Mouse (Mus musculus) MEL (cell line): ENCODE measurements at regions not wholly inside any gene's neighbourhood (a gene's known extent, or its start where the extent isn't known, plus 50 kb on each side); places are given as distances from the start of the nearest gene placed in this dataset.

Experiments used
- DNase-seq: peaks from one replicate; pipeline ENCODE4 v3.0.0; 2011; ENCODE audit warnings: low read depth, low spot score
- H3K27ac ChIP-seq: 2 replicates; pipeline ENCODE4 v1.5.1; 2012; ENCODE audit warnings: low read depth, mild to moderate bottlenecking, control low read depth, low read length, moderate library complexity; ENCODE audit not compliant: control insufficient read depth
- H3K27me3 ChIP-seq, 2 experiments: fragments of 150-350 bp in 1 of 2; sonication (generic) in 1 of 2; 2 replicates each; pipeline ENCODE4 v1.6.1; 2012; ENCODE audit warnings: low read length in 2 of 2, mild to moderate bottlenecking in 2 of 2, improper control_type of control experiment in 1 of 2, moderate library complexity in 1 of 2; ENCODE audit not compliant: insufficient read depth in 2 of 2, control insufficient read depth in 1 of 2
- H3K36me3 ChIP-seq, 2 experiments: 2 replicates each; pipeline ENCODE4 v1.6.1; 2012 to 2014; ENCODE audit warnings: low read length in 2 of 2, improper control_type of control experiment in 1 of 2, inconsistent platforms in 1 of 2, mild to moderate bottlenecking in 1 of 2; ENCODE audit not compliant: insufficient read depth in 2 of 2, control insufficient read depth in 1 of 2
- H3K4me1 ChIP-seq, 2 experiments: fragments of 150-350 bp in 1 of 2; sonication (generic) in 1 of 2; 2 replicates each; pipeline ENCODE4 v1.6.1; 2012; ENCODE audit warnings: low read length in 2 of 2, improper control_type of control experiment in 1 of 2, mild to moderate bottlenecking in 1 of 2; ENCODE audit not compliant: insufficient read depth in 2 of 2, control insufficient read depth in 1 of 2
- H3K4me3 ChIP-seq, 2 experiments: fragments of 150-350 bp in 1 of 2; sonication (generic) in 1 of 2; 2 replicates each; pipeline ENCODE4 v1.5.1; 2012; ENCODE audit warnings: low read depth in 2 of 2, low read length in 2 of 2, mild to moderate bottlenecking in 2 of 2, moderate library complexity in 2 of 2, control low read depth in 1 of 2, improper control_type of control experiment in 1 of 2; ENCODE audit not compliant: control insufficient read depth in 1 of 2, insufficient read depth in 1 of 2
- H3K79me2 ChIP-seq: 2 replicates; pipeline ENCODE4 v1.6.1; 2012; ENCODE audit warnings: mild to moderate bottlenecking, low read length, moderate library complexity; ENCODE audit not compliant: control insufficient read depth, poor library complexity, insufficient read depth
- H3K9ac ChIP-seq: 2 replicates; pipeline ENCODE4 v1.6.1; 2012; ENCODE audit warnings: low read depth, mild to moderate bottlenecking, control low read depth, low read length, moderate library complexity; ENCODE audit not compliant: control insufficient read depth, poor library complexity, severe bottlenecking
- H3K9me3 ChIP-seq: fragments of 150-350 bp; sonication (generic); replicated peaks from 2 replicates; pipeline ENCODE4 v1.6.1; 2012; ENCODE audit warnings: mild to moderate bottlenecking, low read length, improper control_type of control experiment, moderate library complexity; ENCODE audit not compliant: insufficient read depth
- CHD1 ChIP-seq: IDR thresholded peaks from 2 replicates; pipeline ENCODE4 v1.6.1; 2012; ENCODE audit warnings: low read depth, mild to moderate bottlenecking, inconsistent platforms, low read length, improper control_type of control experiment
- CTCF ChIP-seq, 3 experiments: IDR thresholded peaks in 2 of 3; conservative IDR thresholded peaks in 1 of 3; 2 replicates each; pipeline ENCODE4 v1.5.1; 2011 to 2012; ENCODE audit warnings: low read length in 3 of 3, low read depth in 2 of 3, mild to moderate bottlenecking in 2 of 3, improper control_type of control experiment in 1 of 3, inconsistent platforms in 1 of 3, mixed read lengths in 1 of 3, moderate library complexity in 1 of 3; ENCODE audit not compliant: control insufficient read depth in 1 of 3, insufficient read depth in 1 of 3, poor library complexity in 1 of 3, severe bottlenecking in 1 of 3
- E2F4 ChIP-seq: IDR thresholded peaks from 2 replicates; pipeline ENCODE4 v1.6.1; 2011; ENCODE audit warnings: low read depth, low read length, improper control_type of control experiment, borderline replicate concordance
- ELF1 ChIP-seq: IDR thresholded peaks from 2 replicates; pipeline ENCODE4 v1.6.1; 2014; ENCODE audit warnings: low read depth, mild to moderate bottlenecking, inconsistent platforms, low read length, improper control_type of control experiment, moderate library complexity
- ETS1 ChIP-seq: IDR thresholded peaks from 2 replicates; pipeline ENCODE4 v1.6.1; 2012; ENCODE audit warnings: low read depth, mild to moderate bottlenecking, inconsistent platforms, low read length, improper control_type of control experiment, moderate library complexity
- GATA1 ChIP-seq: IDR thresholded peaks from 2 replicates; pipeline ENCODE4 v1.6.1; 2011; ENCODE audit warnings: low read depth, low read length, improper control_type of control experiment
- HCFC1 ChIP-seq: IDR thresholded peaks from 2 replicates; pipeline ENCODE4 v1.6.1; 2012; ENCODE audit warnings: low read depth, mild to moderate bottlenecking, inconsistent platforms, low read length, improper control_type of control experiment, moderate library complexity
- KAT2A ChIP-seq: conservative IDR thresholded peaks from 2 replicates; pipeline ENCODE4 v1.6.1; 2012; ENCODE audit warnings: low read depth, low read length, improper control_type of control experiment, inconsistent platforms
- MAX ChIP-seq: IDR thresholded peaks from 2 replicates; pipeline ENCODE4 v1.6.1; 2011; ENCODE audit warnings: low read length, improper control_type of control experiment
- MEF2A ChIP-seq: IDR thresholded peaks from 2 replicates; pipeline ENCODE4 v1.6.1; 2014; ENCODE audit warnings: low read depth, mild to moderate bottlenecking, inconsistent platforms, low read length, improper control_type of control experiment; ENCODE audit not compliant: poor library complexity, insufficient replicate concordance, severe bottlenecking; ENCODE audit errors: extremely low read depth
- MYB ChIP-seq: IDR thresholded peaks from 2 replicates; pipeline ENCODE4 v1.6.1; 2011; ENCODE audit warnings: mild to moderate bottlenecking, low read depth, low read length, improper control_type of control experiment
- NELFE ChIP-seq: IDR thresholded peaks from 2 replicates; pipeline ENCODE4 v1.6.1; 2011; ENCODE audit warnings: low read depth, low read length, improper control_type of control experiment
- POLR2A ChIP-seq, 2 experiments: IDR thresholded peaks; 2 replicates each; pipeline ENCODE4 v1.6.1; 2011 to 2012; ENCODE audit warnings: low read length in 2 of 2, mild to moderate bottlenecking in 2 of 2, control low read depth in 1 of 2, improper control_type of control experiment in 1 of 2, low read depth in 1 of 2, moderate library complexity in 1 of 2; ENCODE audit not compliant: control insufficient read depth in 1 of 2, insufficient read depth in 1 of 2, poor library complexity in 1 of 2
- POLR2AphosphoS2 ChIP-seq: IDR thresholded peaks from 2 replicates; pipeline ENCODE4 v1.6.1; 2011; ENCODE audit warnings: low read length, improper control_type of control experiment
- POLR2AphosphoS5 ChIP-seq: IDR thresholded peaks from 2 replicates; pipeline ENCODE4 v1.6.1; 2012; ENCODE audit warnings: low read depth, borderline replicate concordance, mild to moderate bottlenecking, inconsistent platforms, low read length, moderate library complexity, mixed read lengths
- RAD21 ChIP-seq: IDR thresholded peaks from 2 replicates; pipeline ENCODE4 v1.6.1; 2011; ENCODE audit warnings: mild to moderate bottlenecking, low read depth, low read length, improper control_type of control experiment
- RCOR1 ChIP-seq: IDR thresholded peaks from 2 replicates; pipeline ENCODE4 v1.6.1; 2012; ENCODE audit warnings: low read depth, mild to moderate bottlenecking, inconsistent platforms, low read length, improper control_type of control experiment
- SIN3A ChIP-seq: IDR thresholded peaks from 2 replicates; pipeline ENCODE4 v1.6.1; 2012; ENCODE audit warnings: low read length, improper control_type of control experiment, inconsistent platforms
- SMC3 ChIP-seq: IDR thresholded peaks from 2 replicates; pipeline ENCODE4 v1.6.1; 2011; ENCODE audit warnings: low read depth, low read length, improper control_type of control experiment
- TAL1 ChIP-seq: IDR thresholded peaks from 2 replicates; pipeline ENCODE4 v1.6.1; 2012; ENCODE audit warnings: mild to moderate bottlenecking, inconsistent platforms, low read length, moderate library complexity, mixed read lengths
- TCF12 ChIP-seq: IDR thresholded peaks from 2 replicates; pipeline ENCODE4 v1.6.1; 2014; ENCODE audit warnings: low read depth, mild to moderate bottlenecking, inconsistent platforms, low read length, improper control_type of control experiment, moderate library complexity
- UBTF ChIP-seq: IDR thresholded peaks from 2 replicates; pipeline ENCODE4 v1.6.1; 2012; ENCODE audit warnings: low read depth, mild to moderate bottlenecking, inconsistent platforms, low read length, improper control_type of control experiment, moderate library complexity, borderline replicate concordance; ENCODE audit not compliant: insufficient read depth
- USF1 ChIP-seq: IDR thresholded peaks from 2 replicates; pipeline ENCODE4 v1.6.1; 2014; ENCODE audit warnings: low read depth, mild to moderate bottlenecking, inconsistent platforms, low read length, improper control_type of control experiment, moderate library complexity
- USF2 ChIP-seq, 2 experiments: IDR thresholded peaks; 2 replicates each; pipeline ENCODE4 v1.6.1; 2011 to 2012; ENCODE audit warnings: improper control_type of control experiment in 2 of 2, low read length in 2 of 2, borderline replicate concordance in 1 of 2, inconsistent platforms in 1 of 2, low read depth in 1 of 2, mild to moderate bottlenecking in 1 of 2; ENCODE audit not compliant: insufficient read depth in 1 of 2
- ZC3H11A ChIP-seq: IDR thresholded peaks from 2 replicates; pipeline ENCODE4 v1.6.1; 2012; ENCODE audit warnings: low read depth, mild to moderate bottlenecking, inconsistent platforms, low read length, improper control_type of control experiment
- ZMIZ1 ChIP-seq: IDR thresholded peaks from 2 replicates; pipeline ENCODE4 v1.6.1; 2012; ENCODE audit warnings: low read depth, mild to moderate bottlenecking, inconsistent platforms, low read length, improper control_type of control experiment, moderate library complexity
- ZNF384 ChIP-seq: IDR thresholded peaks from 2 replicates; pipeline ENCODE4 v1.6.1; 2012; ENCODE audit warnings: low read depth, mild to moderate bottlenecking, inconsistent platforms, low read length, improper control_type of control experiment

GRCm38 (mm10) chr2:17155596-17155995 lies 575.7 kb downstream of the Nebl start:
- no peaks in the 10 kb centered on the region for H3K79me2 ChIP-seq
- no peak for DNase-seq

GRCm38 (mm10) chr2:17123626-17124025 lies 607.6 kb downstream of the Nebl start:
- Histone ChIP-seq H3K79me2 (no peaks in the 10 kb centered on the region), H3K27ac (no peak overlapping the region), H3K9me3 (no peaks in the 10 kb centered on the region)
- TF ChIP-seq GATA1 (no peak), ELF1 (no peak), RAD21 (no peak), USF1 (no peak), SIN3A (no peak), POLR2AphosphoS2 (no peak), MAX (no peak), USF2 (IDR thresholded peaks at IDR 0.05; ENCODE audit: borderline replicate concordance in 1 of 2, insufficient read depth in 1 of 2, low read depth in 1 of 2, low read length in 2 of 2) (no peak), ZMIZ1 (no peak), E2F4 (no peak), POLR2AphosphoS5 (no peak), ETS1 (no peak), SMC3 (no peak), POLR2A (IDR thresholded peaks at IDR 0.05; ENCODE audit: control insufficient read depth in 1 of 2, insufficient read depth in 1 of 2, low read depth in 1 of 2, low read length in 2 of 2, poor library complexity in 1 of 2) (no peak), NELFE (no peak), UBTF (no peak), MYB (no peak)
- TF ChIP-seq, all 39 proteins: peak for 0
- no peaks in the 10 kb centered on the region for H3K36me3 ChIP-seq
- DNase-seq: no peak
- H3K4me1 ChIP-seq: no peaks in the 10 kb centered on the region
- no peaks in the 10 kb centered on the region for H3K27me3 ChIP-seq
- H3K9ac ChIP-seq: no peak overlapping the region
- H3K4me3 ChIP-seq: no peak overlapping the region

More at GRCm38 (mm10) chr2:17155596-17155995, 575.7 kb downstream of the Nebl start:
- Histone ChIP-seq H3K27ac (no peak overlapping the region), H3K27me3 (no peaks in the 10 kb centered on the region)
- TF ChIP-seq POLR2AphosphoS2: no peak
- no peak for TF ChIP-seq POLR2AphosphoS5
- TF ChIP-seq KAT2A: no peak
- TF ChIP-seq CTCF (IDR thresholded peaks at IDR 0.05 in 2 of 3, conservative IDR thresholded peaks at IDR 0.05 in 1 of 3; ENCODE audit: control insufficient read depth in 1 of 3, insufficient read depth in 1 of 3, low read depth in 2 of 3, low read length in 3 of 3, poor library complexity in 1 of 3, severe bottlenecking in 1 of 3): no peak
- no peak for TF ChIP-seq MEF2A
- TF ChIP-seq TCF12: no peak
- no peak for TF ChIP-seq TAL1
- no peak for TF ChIP-seq RCOR1
- TF ChIP-seq HCFC1: no peak
- no peak for TF ChIP-seq USF2 (IDR thresholded peaks at IDR 0.05; ENCODE audit: borderline replicate concordance in 1 of 2, insufficient read depth in 1 of 2, low read depth in 1 of 2, low read length in 2 of 2)
- TF ChIP-seq RAD21: no peak
- TF ChIP-seq ZNF384: no peak
- no peak for TF ChIP-seq ZC3H11A
- no peak for TF ChIP-seq USF1
- no peak for TF ChIP-seq MYB
- no peak for TF ChIP-seq CHD1
- TF ChIP-seq, all 39 proteins: peak for 0
- Histone ChIP-seq H3K9ac (no peak overlapping the region), H3K9me3 (no peaks in the 10 kb centered on the region), H3K36me3 (no peaks in the 10 kb centered on the region), H3K4me1 (no peaks in the 10 kb centered on the region), H3K4me3 (no peak overlapping the region)
